Mouse (Mus musculus): ENCODE measurements around the gene Galc.
A peak's percentile ranks its signal among the peaks of the same experiment; 100 is the strongest.

Gene Galc

DNA sequence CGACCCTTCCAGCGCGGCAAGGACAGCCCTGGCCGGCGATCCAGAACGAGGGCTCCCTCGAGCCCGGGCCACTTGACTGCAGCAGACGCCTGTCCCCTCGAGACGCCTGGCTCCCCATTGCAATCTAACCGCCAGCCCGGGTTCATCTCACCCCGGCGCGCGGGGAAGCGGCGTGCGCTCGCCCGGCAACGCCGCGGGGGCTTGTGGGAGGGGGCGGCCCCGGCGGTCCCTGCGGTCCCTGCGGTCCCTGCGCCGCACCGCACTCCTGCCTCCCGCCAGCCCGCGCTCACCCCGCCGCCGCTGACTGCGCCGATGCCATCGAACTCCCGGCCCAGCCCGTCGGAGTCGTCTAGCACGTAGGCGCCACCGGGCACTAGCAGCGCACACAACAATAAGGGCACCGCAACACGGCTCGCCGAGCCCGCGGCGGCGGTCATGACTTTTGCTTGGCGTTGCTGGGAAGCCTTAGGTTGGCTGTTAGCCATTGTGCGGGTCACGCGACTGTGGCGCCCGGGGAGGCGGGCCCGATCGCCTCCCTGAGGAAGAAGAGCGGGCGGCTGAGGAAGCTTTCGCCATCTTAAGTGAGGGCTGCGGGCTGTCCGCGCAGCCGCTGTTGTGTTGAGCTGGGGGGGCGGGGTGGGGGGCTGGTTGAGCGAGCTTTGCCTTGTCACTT lies at the start of gene Galc:
Gene Galc (minus strand): TSS at position 615 of the 673 bp plus-strand sequence.
- DNase-seq (ENCODE audit: extremely low spot score, low read depth, low spot score), result peak; percentile 41

DNA sequence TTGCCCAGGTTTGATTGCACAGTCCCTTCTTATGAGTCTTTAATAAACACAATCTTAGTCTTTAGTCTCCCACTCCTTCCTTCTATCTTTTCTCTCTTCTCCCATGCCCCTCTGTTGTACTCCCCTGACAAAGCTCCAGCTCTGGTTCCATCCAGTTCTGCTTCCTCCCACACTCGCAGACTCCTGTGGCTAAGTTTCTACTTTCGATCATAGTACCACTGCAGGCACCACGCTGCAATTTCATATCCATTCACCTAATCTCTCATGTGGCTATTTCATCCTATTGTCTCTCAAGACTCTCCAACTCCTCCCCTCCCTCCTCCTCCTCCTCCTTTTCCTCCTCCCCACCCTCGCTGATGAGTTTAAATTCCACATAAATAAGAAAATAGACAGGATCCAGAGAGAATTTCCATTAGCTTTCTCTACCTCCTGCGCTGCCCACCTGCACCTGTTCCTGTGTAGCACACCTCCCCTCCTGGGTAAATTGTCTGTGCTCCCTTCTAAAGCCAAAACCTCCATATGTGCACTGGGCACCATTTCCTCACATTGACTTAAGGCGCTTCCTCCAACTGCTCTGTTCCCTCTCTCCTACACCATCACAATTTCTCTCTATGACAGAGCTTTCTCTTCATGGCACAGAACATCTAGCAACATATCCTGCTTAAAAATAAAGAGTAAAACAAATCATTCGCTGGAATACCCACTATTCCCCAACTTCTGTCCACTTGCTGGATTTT lies 48.1 kb upstream of the Galc start:
- DNase-seq (ENCODE audit: extremely low spot score, low read depth, low spot score), result no peak

DNA sequence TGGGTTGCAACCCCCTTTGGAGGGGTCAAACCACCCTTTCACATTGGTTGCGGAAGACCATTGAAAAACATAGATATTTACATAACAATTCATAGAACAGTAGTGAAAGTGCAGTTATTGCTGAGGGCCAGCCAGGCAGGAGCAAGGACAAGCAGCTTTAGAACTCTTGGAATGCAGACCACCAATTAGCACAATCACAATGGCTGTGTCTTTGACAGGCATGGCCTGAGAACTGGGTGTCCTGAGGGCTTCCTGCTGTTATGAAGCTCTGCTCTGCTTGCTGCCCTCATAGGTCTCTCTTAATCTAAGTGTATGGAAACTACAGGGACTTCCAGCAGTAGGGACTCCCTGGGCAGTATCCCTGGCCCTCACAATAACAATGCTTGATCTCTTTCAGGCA lies 43.8 kb upstream of the Galc start:
- no peak for DNase-seq (ENCODE audit: extremely low spot score, low read depth, low spot score)

DNA sequence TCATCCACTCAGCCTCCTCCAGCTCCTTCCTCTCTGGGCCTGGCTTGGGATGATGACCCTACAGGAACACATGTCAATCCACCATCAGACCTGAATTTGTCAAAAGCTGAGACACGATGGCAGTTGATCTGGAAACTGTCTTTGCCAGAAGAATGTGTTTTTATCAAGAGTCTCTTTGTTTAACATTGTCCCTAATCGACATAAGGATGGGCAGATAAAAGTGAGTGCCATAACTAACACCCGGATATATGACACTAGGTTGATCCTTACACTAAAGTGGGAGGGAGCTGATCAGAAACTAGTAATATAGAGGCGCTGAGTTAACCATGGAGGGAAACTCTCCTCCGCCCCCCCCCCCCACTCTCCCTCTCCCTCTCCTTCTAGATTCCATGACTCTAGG lies 42.7 kb upstream of the Galc start:
- no peak for DNase-seq (ENCODE audit: extremely low spot score, low read depth, low spot score)

DNA sequence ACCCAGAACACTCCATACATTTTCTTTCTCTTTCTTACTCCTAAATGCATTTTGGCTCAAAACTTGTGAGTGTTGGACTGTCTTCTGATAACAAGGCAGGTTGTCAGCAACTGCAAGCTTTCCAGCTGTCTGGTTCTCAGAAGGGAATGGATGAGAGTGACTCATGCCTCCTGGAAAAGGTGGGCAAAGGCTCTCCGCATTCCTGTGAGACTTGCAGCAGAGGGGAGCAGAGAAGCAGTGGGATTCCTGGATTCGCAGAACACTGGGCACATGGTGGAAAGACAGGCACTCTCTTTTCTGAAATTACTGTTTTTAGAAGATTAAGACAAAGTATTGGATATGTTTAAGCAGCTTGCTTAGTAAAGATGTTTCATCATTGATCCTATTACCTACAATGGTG lies 35.0 kb upstream of the Galc start:
- DNase-seq (ENCODE audit: extremely low spot score, low read depth, low spot score), result no peak

DNA sequence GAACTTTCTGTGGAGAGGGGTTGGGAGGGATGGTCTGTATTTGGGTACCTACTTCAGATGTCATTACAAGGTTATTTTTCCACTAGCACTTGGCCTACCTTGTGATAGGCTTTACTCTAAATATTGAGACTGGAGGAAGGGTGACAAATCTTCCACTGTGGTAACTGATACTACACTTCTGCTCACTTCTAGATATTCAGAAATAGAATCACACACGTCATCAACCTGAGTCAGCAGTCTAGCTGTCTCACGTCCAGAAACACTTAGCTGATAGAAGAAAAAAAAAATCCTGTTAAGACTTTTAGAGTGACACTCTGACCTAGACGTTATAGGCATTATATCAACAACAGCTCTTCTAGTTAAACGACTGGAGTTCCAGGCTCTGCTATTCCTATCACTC lies 33.0 kb upstream of the Galc start:
- DNase-seq (ENCODE audit: extremely low spot score, low read depth, low spot score), result no peak

DNA sequence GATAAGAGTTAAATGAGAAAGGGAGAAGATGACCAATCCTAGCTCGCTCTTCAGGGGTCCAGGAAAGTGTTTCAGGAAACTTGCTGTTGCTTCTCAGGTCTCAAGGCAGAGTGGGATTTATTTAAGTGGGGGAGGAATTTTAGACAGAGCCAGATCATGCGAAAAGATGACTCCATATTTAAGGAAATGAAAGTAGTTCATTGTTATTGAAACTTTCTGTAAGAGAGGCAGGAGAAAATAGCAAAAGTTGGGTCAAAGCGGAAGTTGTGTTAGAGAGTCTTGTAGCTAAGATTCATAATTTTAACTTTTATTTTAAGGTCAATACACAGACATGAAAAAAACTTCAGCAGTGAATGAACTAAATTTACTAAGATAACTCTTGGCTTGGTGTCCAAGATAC lies 31.2 kb upstream of the Galc start:
- DNase-seq (ENCODE audit: extremely low spot score, low read depth, low spot score), result no peak

DNA sequence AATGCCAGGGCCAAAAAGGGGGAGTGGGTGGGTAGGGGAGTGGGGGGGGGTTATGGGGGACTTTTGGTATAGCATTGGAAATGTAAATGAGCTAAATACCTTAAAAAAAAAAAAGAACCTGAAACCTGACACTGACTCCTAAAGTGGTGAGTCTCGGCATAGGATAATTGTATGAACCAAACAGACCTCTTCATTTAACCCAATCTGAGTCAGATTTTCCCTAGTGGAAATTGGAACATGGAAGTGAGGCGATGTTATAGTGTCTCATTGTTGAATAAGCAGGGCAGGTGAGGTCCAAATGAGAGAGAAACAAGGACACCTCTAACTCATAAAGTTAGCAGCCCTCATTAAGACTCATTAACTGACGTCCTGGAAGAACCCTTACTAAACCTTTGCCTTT lies 25.2 kb upstream of the Galc start:
- no peak for DNase-seq (ENCODE audit: extremely low spot score, low read depth, low spot score)

DNA sequence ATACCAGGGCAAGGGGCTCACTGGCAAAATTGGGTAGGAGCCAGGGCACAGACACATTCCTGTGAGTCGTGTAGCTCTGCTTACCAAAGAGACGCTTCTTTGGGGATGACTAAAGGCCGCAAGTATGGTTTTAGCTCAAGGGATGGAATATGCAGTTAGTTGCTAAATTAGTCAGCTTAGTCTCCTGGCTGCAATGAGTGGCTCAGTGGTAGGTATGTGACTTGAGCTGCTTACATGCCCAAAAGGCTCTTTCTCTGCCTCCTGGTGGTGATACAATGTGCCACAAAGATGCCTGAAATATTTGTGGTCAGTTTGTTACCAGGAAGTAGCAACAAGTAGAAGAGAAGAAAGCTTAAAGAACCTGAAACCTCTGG lies 24.2 kb upstream of the Galc start:
- DNase-seq (ENCODE audit: extremely low spot score, low read depth, low spot score), result no peak

DNA sequence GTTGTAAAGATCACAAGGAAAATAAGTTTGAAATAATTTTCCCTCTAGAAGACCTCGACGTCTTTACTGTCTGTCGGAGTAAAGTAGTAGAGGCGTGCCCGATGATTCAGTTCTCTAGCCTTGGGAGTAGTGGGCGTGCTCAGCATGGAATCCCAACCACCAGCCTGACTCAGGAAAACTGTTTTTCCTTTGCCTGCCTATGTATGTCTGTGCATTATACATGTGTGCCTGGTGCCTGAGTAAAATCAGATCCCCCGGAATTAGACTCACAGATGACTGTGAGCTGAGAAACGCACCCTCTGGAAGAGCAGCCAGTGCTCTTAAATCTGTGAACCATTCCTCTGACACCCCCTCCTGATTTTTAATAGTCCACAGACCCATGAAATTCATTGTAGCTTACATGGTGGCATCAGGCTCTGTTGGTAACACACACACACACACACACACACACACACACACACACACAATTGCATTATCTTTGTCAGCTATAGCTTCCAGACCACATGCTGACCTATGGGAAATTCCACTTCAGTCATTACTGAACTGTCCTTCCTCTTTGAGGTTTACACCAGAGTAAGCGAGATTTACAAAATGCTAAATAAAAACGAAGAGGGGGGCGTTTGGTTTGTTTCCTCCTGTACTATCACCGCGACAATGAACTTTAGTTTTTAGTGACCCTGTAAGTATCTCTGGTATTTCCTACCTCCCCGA lies 23.7 kb upstream of the Galc start:
- DNase-seq (ENCODE audit: extremely low spot score, low read depth, low spot score), result no peak

DNA sequence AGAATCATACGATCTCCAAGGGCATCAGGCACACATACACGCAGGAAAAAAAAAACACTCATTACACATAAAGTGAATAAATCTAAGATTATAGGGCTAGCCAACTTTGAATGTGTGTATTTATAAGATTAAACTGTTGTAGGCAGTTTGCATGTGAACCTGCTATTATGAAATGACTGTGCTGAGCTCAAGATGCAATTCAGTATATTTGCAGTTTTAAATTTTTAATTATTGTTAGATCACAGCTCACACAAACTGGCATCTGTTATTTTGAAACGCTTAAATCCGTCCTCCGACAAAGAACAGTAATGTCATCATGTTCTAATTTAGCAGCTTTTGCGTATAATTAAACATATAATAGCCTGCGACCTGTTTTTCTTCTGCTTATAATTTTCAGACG lies 21.7 kb upstream of the Galc start:
- DNase-seq (ENCODE audit: extremely low spot score, low read depth, low spot score), result no peak

DNA sequence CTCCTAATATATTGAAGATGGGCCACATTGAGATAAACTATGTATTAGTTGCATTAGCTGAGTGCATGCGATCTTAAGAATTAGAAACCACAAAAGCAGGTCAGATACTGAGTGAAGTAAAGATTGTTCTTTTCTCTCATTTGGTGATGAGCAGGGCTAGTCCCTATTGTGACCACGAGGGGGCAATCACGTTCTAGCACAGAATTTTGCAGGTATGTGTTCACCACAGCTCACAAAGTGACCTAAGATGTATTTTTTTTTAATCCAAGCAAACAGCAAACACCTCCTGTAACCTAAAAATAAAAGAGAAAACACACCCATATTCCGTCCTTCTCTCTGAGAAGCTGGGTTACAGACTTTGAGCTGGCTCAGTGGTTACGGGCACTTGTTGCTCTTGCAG lies 21.3 kb upstream of the Galc start:
- peak; percentile 41 for DNase-seq (ENCODE audit: extremely low spot score, low read depth, low spot score)

DNA sequence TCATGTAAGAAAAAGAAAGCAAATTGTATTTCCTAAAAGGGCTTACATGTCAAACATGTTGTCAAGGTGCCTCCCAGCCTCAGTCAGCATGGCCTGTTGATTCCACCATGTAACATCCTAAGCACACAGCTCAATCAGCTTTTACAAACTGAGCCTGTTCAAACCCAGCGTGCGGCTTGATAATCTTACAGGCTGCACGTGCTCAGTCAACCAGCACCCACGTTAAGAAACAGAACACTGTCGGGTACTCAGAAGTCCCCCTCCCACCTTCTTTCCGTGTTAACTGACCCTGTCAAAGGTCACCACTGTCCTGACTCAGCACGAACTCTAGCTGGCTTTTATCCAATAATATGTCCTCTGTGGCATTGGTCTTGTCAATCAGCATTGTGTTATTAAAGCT lies 13.2 kb upstream of the Galc start:
- no peak for DNase-seq (ENCODE audit: extremely low spot score, low read depth, low spot score)

DNA sequence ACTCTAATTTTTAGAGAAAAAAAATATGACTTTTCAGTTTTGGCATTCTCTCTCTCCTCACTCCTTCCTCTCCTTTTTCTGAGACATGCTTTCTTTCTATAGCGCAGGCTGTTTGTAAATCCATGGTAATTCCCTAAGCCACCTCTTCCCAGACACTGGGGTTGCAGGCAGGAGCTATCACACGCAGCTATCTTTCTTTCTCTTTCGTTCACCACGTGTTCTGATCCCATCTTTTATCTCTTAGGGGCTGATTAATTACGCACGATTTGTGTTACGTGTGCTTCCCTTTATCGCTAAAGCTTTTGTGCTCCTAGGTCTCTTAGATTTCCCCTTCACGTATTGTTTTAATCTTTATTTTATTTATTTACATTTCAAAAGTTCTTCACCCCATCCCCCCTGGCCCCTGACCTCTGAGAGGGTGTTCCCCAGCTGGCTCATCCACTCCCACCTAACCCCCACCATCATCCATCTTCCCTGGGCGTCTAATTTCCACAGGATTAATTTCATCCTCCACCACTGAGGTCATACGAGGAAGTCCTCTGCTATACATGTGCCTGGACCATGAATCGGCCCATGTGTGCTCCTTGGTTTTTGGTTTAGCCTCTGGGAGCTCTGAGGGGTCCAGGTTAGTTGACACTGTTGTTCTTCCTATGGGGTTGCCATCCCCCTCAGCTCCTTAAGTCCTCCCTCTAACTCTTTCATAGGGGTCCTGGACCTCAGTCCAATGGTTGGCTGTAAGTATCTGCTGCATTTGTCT lies 11.7 kb upstream of the Galc start:
- DNase-seq (ENCODE audit: extremely low spot score, low read depth, low spot score), result no peak

DNA sequence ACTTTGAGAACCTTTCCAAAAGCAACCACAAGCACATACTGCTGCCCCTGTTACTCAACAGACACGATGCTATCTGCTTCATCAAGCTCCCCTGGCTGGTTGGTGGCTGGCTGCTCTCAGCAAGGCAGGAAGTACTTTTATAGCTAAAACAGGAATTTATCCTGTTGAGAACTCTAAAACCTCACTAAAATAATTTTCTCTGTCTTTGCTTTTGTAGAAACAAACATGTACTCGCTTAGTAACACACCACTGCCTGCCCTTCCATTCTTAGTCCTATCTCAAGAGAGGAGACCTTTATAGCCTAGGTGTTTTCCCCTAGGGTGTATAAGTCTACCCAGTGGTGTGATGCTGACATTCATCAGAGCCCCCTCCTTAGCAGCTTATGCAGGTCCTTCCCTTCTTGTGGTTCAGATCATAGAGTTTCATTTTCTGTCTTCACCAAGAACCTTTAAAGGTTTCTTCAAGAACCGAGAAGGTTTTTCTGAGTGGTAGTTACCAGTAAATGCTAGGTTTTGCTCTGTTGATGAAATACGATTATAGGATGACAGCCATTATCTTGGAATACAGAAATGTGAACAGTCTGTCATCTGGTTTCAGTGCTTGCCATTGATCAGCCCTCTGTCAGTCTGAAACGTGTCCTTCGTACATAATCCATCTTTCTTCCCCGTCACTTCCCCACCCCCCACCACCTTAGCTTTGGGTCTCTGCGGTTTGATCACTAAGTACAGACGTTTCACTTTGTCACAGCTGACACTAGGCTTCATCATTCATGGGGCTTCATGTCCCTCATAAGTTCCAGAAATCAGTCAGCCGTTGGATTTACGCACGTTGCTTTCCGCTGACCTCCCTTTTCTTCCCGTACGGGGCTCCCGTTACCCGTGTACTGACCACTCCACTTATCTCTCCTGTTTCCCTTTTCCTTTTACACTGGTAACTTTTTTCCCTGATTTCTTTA lies 10.8 kb upstream of the Galc start:
- DNase-seq (ENCODE audit: extremely low spot score, low read depth, low spot score), result no peak

DNA sequence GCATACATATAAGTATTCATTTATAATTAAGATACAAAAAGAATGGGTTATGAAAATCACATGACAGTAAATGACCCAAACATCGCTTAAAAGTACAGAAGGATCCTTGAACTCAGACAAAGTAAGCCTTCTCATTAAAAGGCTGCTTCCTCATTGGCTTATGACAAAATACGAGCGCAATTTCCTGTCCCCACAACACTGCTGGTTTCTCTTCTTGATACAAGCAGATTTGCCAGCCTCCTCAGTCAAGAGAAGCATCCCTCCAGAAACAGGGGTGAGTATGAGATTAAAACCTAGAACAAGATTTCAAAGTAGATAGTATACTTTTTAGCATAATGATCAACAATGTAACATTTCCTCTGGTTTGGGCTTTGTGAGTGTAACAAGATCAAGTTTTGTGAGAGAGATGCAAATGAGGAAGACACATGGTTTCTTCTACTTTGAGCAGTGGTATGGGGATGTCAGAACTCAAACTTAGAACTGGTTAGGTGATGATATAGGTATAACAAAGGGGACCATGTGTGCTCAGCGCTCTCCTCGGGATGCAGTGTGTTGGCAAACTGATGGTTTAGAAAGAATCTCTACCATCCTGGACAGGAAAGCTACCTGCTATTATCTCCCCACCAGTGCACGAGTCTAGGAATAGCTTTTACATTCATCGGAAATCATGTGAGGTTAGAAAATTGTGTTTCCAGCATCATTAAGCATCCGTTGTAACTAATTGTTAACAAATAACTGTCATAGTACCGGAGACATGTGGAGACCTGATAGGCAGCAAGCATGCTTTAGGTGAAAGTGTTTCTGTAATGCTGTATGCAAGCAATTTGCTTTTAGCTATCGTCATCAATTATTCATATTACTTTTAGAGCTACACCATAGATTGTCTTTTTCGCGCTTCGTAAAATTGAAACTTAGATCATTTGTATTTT lies 9.4 kb upstream of the Galc start, which contains the start of gene Gpr65:
Gene Gpr65 (plus strand): TSS at position 195 of the 929 bp plus-strand sequence.
- no peak for DNase-seq (ENCODE audit: extremely low spot score, low read depth, low spot score)

DNA sequence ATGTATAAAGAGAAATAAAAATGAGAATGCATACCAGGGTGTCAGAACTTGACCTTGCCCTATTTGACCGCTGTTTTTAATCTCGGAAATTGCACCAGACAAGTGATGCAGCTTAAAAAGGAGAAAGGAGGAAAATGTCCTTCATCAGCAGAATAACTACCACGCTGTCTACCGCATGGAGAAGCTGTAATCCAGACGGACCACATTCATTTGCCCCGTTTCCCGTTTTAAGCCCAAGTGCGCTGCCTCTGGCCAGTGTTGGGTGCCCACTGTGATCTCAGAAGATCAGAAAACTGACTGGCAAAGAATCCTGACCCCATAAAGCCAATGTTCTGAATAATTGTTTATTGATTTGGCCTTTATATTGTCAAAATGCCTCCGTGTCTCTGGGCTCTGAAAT lies 6.4 kb upstream of the Galc start:
- no peak for DNase-seq (ENCODE audit: extremely low spot score, low read depth, low spot score)

DNA sequence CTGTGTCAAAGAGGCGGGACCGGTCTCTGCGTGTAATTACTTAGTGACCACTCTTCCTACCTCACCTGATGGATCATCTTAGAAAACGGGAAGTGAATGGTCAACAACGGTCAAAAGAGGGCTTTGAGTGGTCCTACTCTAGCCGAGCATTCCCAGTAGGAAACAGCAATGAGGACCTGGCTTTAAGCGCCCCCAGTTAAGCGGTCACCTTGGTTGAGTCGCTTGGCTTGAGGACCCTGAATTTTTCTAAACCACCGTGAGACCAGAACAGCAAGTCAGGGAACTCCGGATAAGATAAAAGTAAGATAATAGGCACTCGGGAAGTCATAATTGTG lies 226 bp upstream of the Galc start:
- peak; percentile 26 for DNase-seq (ENCODE audit: extremely low spot score, low read depth, low spot score)

DNA sequence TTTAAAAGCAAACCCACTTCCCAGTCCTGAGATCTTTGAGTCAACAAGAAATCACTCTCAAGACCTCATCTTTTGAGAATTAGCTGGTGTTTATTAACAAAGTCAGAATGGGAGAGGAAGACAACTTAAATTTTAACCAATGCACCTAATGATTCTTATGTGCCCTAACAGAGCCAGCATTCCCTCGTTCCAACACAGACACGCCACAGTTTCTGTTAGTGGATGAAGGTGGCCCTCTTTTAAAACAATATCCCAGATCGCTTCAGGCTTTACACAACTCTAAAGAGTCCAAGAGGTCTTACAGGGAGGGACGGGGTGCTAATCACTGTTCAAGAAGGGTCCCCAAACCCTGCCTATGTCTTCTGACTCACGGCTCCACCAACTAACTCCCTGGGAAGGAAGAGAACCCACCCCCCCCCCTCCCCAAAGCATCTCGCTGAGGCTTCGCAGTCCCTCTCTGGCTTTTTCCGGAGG lies 851 bp downstream of the Galc start:
- peak; percentile 14 for DNase-seq (ENCODE audit: extremely low spot score, low read depth, low spot score)

Measured in hindlimb bud, embryonic 11.5 days (tissue).